Mouse (Mus musculus) heart, embryonic 15.5 days (tissue): ENCODE measurements at regions not wholly inside any gene's neighbourhood (a gene's known extent, or its start where the extent isn't known, plus 50 kb on each side); places are given as distances from the start of the nearest gene placed in this dataset.

Source experiments
- ATAC-seq: fragments of 200-750 bp; cut with Nextera tagmentation; replicated peaks from 2 replicates; pipeline ENCODE4 v1.8.0; 2017; ENCODE audit warnings: low read depth, moderate TSS enrichment; ENCODE audit not compliant: insufficient number of reproducible peaks, insufficient read depth, low FRiP score
- H3K27ac ChIP-seq: fragments of 300-500 bp; sonication (generic); 2 replicates; pipeline ENCODE4 v1.5.1; 2015; ENCODE audit warnings: mild to moderate bottlenecking, inconsistent platforms
- H3K27me3 ChIP-seq: fragments of 300-500 bp; sonication (generic); 2 replicates; pipeline ENCODE4 v1.6.1; 2015; ENCODE audit warnings: inconsistent platforms
- H3K36me3 ChIP-seq: fragments of 300-500 bp; sonication (generic); 2 replicates; pipeline ENCODE4 v1.6.1; 2015; ENCODE audit warnings: mild to moderate bottlenecking, inconsistent platforms
- H3K4me1 ChIP-seq: fragments of 300-500 bp; sonication (generic); replicated peaks from 2 replicates; pipeline ENCODE4 v1.6.1; 2015; ENCODE audit warnings: inconsistent platforms
- H3K4me2 ChIP-seq: fragments of 300-500 bp; sonication (generic); 2 replicates; pipeline ENCODE4 v1.6.1; 2015; ENCODE audit warnings: inconsistent platforms, mild to moderate bottlenecking, moderate library complexity
- H3K4me3 ChIP-seq: fragments of 300-500 bp; sonication (generic); 2 replicates; pipeline ENCODE4 v1.5.1; 2015; ENCODE audit warnings: mild to moderate bottlenecking, inconsistent platforms
- H3K9ac ChIP-seq: fragments of 300-500 bp; sonication (generic); 2 replicates; pipeline ENCODE4 v1.6.1; 2015; ENCODE audit warnings: mild to moderate bottlenecking, inconsistent platforms
- H3K9me3 ChIP-seq: fragments of 300-500 bp; sonication (generic); replicated peaks from 2 replicates; pipeline ENCODE4 v1.6.1; 2016; ENCODE audit warnings: inconsistent platforms
- WGBS: fragments of 180-500 bp; shearing (Covaris S2); methylation state at CpG from one replicate; pipeline ENCODE4 v1.1.7; 2015; ENCODE audit warnings: mixed read lengths; 5-methylcytosine and 5-hydroxymethylcytosine counted together

DNA sequence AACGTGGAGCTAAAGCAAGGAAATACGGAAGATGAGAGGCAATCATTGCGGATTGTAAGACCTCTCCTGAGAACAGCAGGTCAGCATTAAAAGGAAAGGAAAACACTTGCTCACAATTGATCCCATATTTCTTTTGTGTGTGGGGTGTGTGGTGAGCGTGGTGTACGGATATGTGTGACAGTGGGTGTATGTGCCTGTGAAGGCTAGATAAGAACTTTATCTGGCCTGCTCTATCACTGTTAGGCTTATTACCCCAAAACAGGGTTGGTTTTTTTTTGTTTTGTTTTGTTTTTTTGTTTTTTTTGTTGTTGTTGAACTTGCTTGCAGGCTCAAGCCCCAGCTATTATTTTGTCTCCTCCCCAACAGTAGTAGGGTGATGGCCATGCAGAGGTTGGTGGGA lies 102.5 kb downstream of the Uchl5 start:
- Histone ChIP-seq H3K4me2 (no peak overlapping the region), H3K27ac (no peak overlapping the region), H3K4me1 (peaks cover 7% of the 10 kb centered on the region), H3K36me3 (no peaks in the 10 kb centered on the region), H3K27me3 (no peaks in the 10 kb centered on the region), H3K9me3 (no peaks in the 10 kb centered on the region), H3K4me3 (no peak overlapping the region), H3K9ac (no peak overlapping the region)
- ATAC-seq = no peak
- 89% methylated on average over 5 of the region's 5 CpGs for WGBS

- H3K9ac ChIP-seq = no peak overlapping the region
- H3K27ac ChIP-seq = no peak overlapping the region
- H3K4me2 ChIP-seq = no peak overlapping the region
- no peaks in the 10 kb centered on the region for H3K27me3 ChIP-seq
- no peak overlapping the region for H3K4me3 ChIP-seq
- no peaks in the 10 kb centered on the region for H3K36me3 ChIP-seq
- ATAC-seq = no peak
- peaks cover 7% of the 10 kb centered on the region for H3K4me1 ChIP-seq
- H3K9me3 ChIP-seq = no peaks in the 10 kb centered on the region
- 37% methylated on average over 2 of the region's 2 CpGs for WGBS
Observed at GRCm38 (mm10) chr1:143878266-143878665, 101.2 kb downstream of the Uchl5 start.

- Histone ChIP-seq H3K27me3 (no peaks in the 10 kb centered on the region), H3K4me3 (no peak overlapping the region), H3K36me3 (no peaks in the 10 kb centered on the region), H3K27ac (no peak overlapping the region), H3K9ac (no peak overlapping the region), H3K9me3 (no peaks in the 10 kb centered on the region), H3K4me2 (no peak overlapping the region), H3K4me1 (no peaks in the 10 kb centered on the region; the same call in 1 of the 2 replicates)
- 74% methylated on average over 10 of the region's 10 CpGs for WGBS
- no peak for ATAC-seq
Observed at GRCm38 (mm10) chr1:143860319-143860718, 83.2 kb downstream of the Uchl5 start.

DNA sequence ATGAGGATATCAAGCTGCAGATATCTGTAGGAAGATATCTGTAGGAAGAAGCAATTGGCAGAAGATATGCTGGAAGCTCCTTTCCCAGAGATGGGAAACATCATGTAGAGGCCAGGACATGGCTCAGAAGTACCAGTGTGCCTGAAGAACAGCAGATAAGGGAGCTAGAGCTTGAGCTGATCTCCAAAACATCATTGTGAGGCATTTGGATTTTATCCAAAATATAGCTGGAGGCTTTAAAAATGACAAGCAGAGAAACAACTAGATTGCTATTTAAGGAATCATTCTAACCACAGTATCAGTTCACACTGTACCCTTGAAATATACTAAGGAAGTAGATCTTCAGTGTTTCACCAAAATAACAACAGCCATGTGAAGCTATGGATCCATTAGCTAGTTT lies 81.5 kb downstream of the Uchl5 start:
- H3K9me3 ChIP-seq = no peaks in the 10 kb centered on the region
- no peaks in the 10 kb centered on the region; the same call in 1 of the 2 replicates for H3K4me1 ChIP-seq
- H3K27ac ChIP-seq = no peak overlapping the region
- H3K36me3 ChIP-seq = no peaks in the 10 kb centered on the region
- ATAC-seq = no peak
- no peak overlapping the region for H3K9ac ChIP-seq
- no peak overlapping the region for H3K4me3 ChIP-seq
- no peak overlapping the region for H3K4me2 ChIP-seq
- H3K27me3 ChIP-seq = no peaks in the 10 kb centered on the region
